Mouse (Mus musculus) thymus, adult 2 months (tissue): ENCODE data around the gene Slc11a2. TPM values are rescaled to one million over a fixed set of nuclear protein-coding genes. Genes with fewer than 3 reads are reported as not detected.
"Not testable (repeated sequence)": the region's sequence is repeated elsewhere in the genome, so short reads cannot be mapped to it uniquely, and the experiment has no call there.

ENCODE experiments used
- DNase-seq: peaks from one replicate; pipeline ENCODE4 v3.0.0; 2021
- H3K27ac ChIP-seq: fragments of 200-500 bp; 2 replicates; pipeline ENCODE4 v1.5.1; 2012; ENCODE audit warnings: low read length, control low read depth; ENCODE audit not compliant: control insufficient read depth, insufficient read depth
- H3K27me3 ChIP-seq: fragments of 200-500 bp; 2 replicates; pipeline ENCODE4 v1.6.1; 2012; ENCODE audit warnings: mild to moderate bottlenecking, low read length, moderate library complexity, mixed read lengths; ENCODE audit not compliant: control insufficient read depth, insufficient read depth
- H3K36me3 ChIP-seq: fragments of 200-500 bp; 2 replicates; pipeline ENCODE4 v1.6.1; 2012; ENCODE audit warnings: mild to moderate bottlenecking, low read length, moderate library complexity; ENCODE audit not compliant: control insufficient read depth, insufficient read depth
- H3K4me1 ChIP-seq: fragments of 200-500 bp; replicated peaks from 2 replicates; pipeline ENCODE4 v1.6.1; 2012; ENCODE audit warnings: low read length; ENCODE audit not compliant: control insufficient read depth, insufficient read depth
- H3K4me3 ChIP-seq: fragments of 200-500 bp; 2 replicates; pipeline ENCODE4 v1.5.1; 2012; ENCODE audit warnings: mild to moderate bottlenecking, low read length, control low read depth, moderate library complexity; ENCODE audit not compliant: control insufficient read depth, insufficient read depth
- CTCF ChIP-seq: fragments of 200-500 bp; IDR thresholded peaks from 2 replicates; pipeline ENCODE4 v1.5.1; 2012; ENCODE audit warnings: mild to moderate bottlenecking, control low read depth, low read length, moderate library complexity, borderline replicate concordance; ENCODE audit not compliant: control insufficient read depth, poor library complexity, insufficient read depth; ENCODE audit errors: extremely low read depth
- POLR2A ChIP-seq: fragments of 200-500 bp; IDR thresholded peaks from 2 replicates; pipeline ENCODE4 v1.6.1; 2012; ENCODE audit warnings: mild to moderate bottlenecking, low read length, control low read depth, moderate library complexity; ENCODE audit not compliant: control insufficient read depth, poor library complexity, insufficient read depth; ENCODE audit errors: extremely low read depth
- WGBS: fragments of 180-500 bp; shearing (Covaris S2); methylation state at CpG from one replicate; pipeline ENCODE4 v1.1.7; 2018; 5-methylcytosine and 5-hydroxymethylcytosine counted together
- polyA plus RNA-seq: library from polyadenylated mRNA; depleted of rRNA; stranded (reverse); fragments of >200 nt; gene quantifications from 2 replicates; pipeline ENCODE4 v1.2.3, GENCODE M21; 2012

Gene Slc11a2
- polyA plus RNA-seq, 1 experiment: 54.1 TPM

GRCm38 (mm10) chr15:100388224-100388835 lies 36.5 kb downstream of the Slc11a2 start:
- peak; percentile 10 for DNase-seq
- TF ChIP-seq CTCF: no peak
- no peak for TF ChIP-seq POLR2A
- Histone ChIP-seq H3K4me3 (no peak overlapping the region), H3K4me1 (peaks cover 13% of the 10 kb centered on the region), H3K36me3 (no peaks in the 10 kb centered on the region; the same call in 1 of the 2 replicates), H3K27me3 (no peaks in the 10 kb centered on the region), H3K27ac (no peak overlapping the region)
- WGBS: 10% methylated on average over 16 of the region's 16 CpGs

GRCm38 (mm10) chr15:100387544-100388223 lies 37.2 kb downstream of the Slc11a2 start:
- Histone ChIP-seq H3K27me3 (no peaks in the 10 kb centered on the region), H3K27ac (no peak overlapping the region), H3K4me3 (no peak overlapping the region), H3K36me3 (no peaks in the 10 kb centered on the region), H3K4me1 (peaks cover 13% of the 10 kb centered on the region)
- no peak for DNase-seq
- 82% methylated on average over 17 of the region's 17 CpGs for WGBS
- TF ChIP-seq CTCF (no peak), POLR2A (no peak)

- Histone ChIP-seq H3K27ac (no peak overlapping the region), H3K4me1 (peaks cover 13% of the 10 kb centered on the region), H3K4me3 (no peak overlapping the region), H3K27me3 (no peaks in the 10 kb centered on the region), H3K36me3 (no peaks in the 10 kb centered on the region)
- TF ChIP-seq POLR2A: no peak
- no peak for TF ChIP-seq CTCF
- WGBS: 95% methylated on average over 9 of the region's 9 CpGs
- no peak for DNase-seq
These were observed 39.2 kb downstream of the Slc11a2 start for GRCm38 (mm10) chr15:100385705-100386104.

- H3K27ac ChIP-seq: no peak overlapping the region
- no peaks in the 10 kb centered on the region for H3K4me1 ChIP-seq
- no peak overlapping the region for H3K4me3 ChIP-seq
- TF ChIP-seq POLR2A: no peak
- no peak for TF ChIP-seq CTCF
- 73% methylated on average over 2 of the region's 2 CpGs for WGBS
- no peaks in the 10 kb centered on the region for H3K36me3 ChIP-seq
- H3K27me3 ChIP-seq: no peaks in the 10 kb centered on the region
- no peak for DNase-seq
These were observed 44.8 kb downstream of the Slc11a2 start for GRCm38 (mm10) chr15:100380104-100380503.

GRCm38 (mm10) chr15:100379658-100380057 lies 45.2 kb downstream of the Slc11a2 start:
- Histone ChIP-seq H3K27me3 (no peaks in the 10 kb centered on the region), H3K36me3 (no peaks in the 10 kb centered on the region), H3K27ac (no peak overlapping the region), H3K4me1 (no peaks in the 10 kb centered on the region), H3K4me3 (no peak overlapping the region)
- WGBS: 91% methylated on average over 8 of the region's 8 CpGs
- no peak for DNase-seq
- TF ChIP-seq POLR2A: no peak
- no peak for TF ChIP-seq CTCF

GRCm38 (mm10) chr15:100377847-100378505 lies 46.9 kb downstream of the Slc11a2 start:
- not testable (repeated sequence) for H3K27me3 ChIP-seq, H3K4me1 ChIP-seq, H3K4me3 ChIP-seq, H3K36me3 ChIP-seq, H3K27ac ChIP-seq, DNase-seq
- 77% methylated on average over 4 of the region's 9 CpGs for WGBS
